Mouse (Mus musculus): ENCODE measurements around the gene Ptprs. TPM values are rescaled to one million over a fixed set of nuclear protein-coding genes. Genes with fewer than 3 reads are reported as not detected.

Gene Ptprs
- total RNA-seq, 2 experiments from 2014 or later, result 657 to 686 TPM

GRCm38 (mm10) chr17:56467456-56467884, 8.8 kb downstream of the Ptprs start:
- peak; percentile 57 to 70 for DNase-seq

GRCm38 (mm10) chr17:56466747-56467146, 9.5 kb downstream of the Ptprs start:
- no peak for DNase-seq

- DNase-seq, result no peak
These were observed 11.5 kb downstream of the Ptprs start for GRCm38 (mm10) chr17:56464817-56465216.

DNA sequence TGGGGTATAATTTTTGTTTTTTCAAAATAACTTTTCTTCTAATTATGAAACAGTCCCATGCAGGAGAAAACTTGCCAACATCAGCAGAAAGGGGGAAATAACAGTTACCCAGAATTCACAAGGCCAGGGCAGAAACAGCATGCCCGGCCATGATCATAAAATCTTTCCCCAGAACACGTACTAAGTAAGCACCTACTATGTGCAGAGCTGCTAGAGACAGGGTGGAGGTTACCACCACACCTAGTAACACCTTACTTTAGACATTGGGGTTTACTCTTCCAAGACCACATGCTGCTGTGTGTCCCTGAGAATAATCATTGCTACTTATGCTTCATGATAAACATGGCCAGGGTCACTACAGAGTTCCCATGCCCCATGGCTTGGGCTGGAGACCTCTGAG, 11.9 kb downstream of the Ptprs start:
- DNase-seq, result no peak

- DNase-seq, result no peak
These were observed 12.8 kb downstream of the Ptprs start for GRCm38 (mm10) chr17:56463500-56463899.

- no peak for DNase-seq
These were observed 13.3 kb downstream of the Ptprs start for GRCm38 (mm10) chr17:56462835-56463455.

DNA sequence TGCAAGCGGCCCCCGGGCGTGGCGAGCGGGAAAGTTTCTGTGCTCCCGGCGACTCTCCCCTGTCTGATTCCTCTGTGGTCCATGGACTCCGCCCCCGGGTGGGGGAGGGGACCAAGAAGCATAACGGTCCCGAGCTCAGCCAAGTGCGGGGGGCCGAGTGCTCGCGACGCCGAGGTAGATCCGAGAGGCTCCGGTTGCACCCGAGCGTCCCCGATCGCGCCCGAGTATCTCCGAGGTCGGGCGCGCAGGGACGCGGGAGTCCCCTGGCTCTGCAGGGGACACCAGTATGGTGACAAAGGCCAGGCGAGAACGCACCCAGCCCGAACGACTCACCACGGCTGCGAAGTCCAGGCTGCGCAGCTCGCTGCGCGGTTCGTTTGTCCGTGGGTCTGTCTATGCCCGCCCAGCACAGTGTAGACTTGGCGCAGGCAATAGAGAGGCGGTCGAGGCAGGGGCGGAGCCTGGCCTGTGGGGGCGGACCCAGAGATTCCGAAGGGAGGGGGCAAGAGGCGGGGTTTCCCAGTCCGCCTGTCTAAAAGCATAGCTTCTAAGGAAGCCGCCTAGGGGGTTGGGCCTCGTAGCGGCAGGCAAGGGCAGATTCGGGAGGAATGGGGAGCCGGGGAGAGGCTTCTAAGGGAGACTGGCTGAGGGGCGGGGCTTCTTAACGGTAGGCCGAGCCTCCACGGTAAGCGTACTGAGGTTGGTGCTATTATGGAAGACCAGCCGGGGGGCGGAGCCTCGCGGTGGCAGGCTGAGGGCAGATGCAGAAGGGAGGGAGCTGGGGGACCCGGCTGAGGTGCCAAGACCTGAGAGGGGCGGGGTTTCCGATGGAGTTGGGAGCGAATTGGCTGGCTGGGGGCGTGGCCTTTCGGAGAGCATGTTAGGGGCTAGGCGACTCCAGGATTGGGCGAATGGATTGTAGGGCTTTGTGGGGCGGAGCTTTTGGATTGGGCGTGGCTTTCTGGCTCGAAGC, 14.2 kb downstream of the Ptprs start:
- DNase-seq, result peak; percentile 95 to 96

GRCm38 (mm10) chr17:56460876-56461275, 15.4 kb downstream of the Ptprs start:
- no peak for DNase-seq

DNA sequence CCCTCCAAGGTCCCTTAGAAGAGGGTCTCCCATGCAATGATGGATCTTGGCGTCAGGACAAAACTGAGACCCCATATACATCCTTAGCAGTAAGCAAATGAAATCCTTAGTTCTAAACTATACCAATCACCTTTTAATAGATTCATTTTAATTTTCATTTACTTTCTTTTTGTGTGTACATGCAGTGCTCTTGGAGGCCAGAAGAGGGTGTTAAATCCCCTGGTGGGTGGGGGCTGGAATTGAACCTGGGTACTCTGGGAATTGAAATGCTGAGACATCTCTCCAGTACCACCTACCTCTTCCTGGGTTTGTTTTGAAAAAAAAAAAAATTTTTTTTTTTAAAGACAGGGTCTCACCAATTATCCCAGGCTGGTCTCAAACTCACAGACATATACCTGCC, 18.8 kb downstream of the Ptprs start:
- no peak for DNase-seq

DNA sequence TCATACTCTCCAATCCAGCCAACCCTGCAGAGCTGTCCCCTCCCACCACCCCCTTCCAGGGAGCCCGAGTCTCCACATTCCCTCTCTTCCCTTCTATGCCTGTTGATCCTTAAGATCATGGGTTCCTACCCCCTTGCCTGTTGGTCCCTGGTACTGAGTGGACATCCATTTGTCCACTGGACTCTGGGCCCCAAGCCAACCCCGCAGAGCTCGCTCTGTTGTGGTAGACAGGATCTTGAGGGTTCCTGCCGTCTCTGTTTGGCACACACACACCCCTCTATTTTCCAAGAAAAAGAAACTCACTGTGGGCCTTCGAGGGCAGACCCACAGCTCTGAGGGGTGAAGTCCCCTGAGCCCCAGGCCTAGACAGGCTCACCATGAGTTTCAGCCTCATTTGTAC, 19.9 kb downstream of the Ptprs start:
- no peak for DNase-seq

GRCm38 (mm10) chr17:56453689-56454088, 22.6 kb downstream of the Ptprs start:
- no peak for DNase-seq

- DNase-seq, result no peak
These were observed 23.0 kb downstream of the Ptprs start for GRCm38 (mm10) chr17:56453251-56453650.

DNA sequence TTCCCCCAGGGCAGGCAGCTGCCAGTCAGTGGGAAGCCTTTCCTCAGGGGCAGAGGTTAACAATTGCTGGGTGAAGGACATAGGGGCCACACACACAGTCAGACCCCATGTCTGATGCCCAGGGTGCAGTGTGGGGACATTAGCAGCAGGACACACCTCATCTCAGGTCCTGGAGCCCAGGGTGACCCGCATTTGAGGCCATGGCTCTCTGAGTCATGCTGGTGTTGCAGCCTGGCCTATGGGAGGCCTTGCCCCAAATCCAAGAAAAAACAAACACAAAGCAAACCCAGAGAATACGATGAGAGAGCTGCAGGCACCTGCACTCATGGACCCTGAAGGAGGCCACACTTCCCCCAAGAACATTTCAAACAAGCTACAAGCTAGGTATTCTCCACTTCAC, 28.6 kb downstream of the Ptprs start:
- no peak for DNase-seq

DNA sequence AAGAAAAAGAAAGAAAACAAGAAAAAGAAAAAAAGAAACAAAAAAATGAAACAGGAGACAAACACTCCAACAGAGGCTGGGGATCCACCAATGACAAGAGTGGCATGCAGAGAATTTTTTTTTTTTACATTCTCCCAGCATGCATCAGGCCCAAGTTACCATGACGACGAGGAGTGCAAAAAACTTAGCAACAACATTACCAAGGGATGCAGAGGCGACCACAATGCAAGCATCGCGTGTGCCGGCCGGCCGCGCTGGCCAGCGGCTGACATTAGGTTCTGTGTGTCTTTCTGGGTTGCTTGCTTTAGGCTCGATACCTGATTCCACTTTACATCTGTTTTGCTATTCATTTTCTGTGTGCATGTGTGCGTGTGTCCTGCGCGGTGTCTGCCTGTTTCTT, 30.9 kb downstream of the Ptprs start:
- peak in 1 of 2 experiments; percentile 51 for DNase-seq

DNA sequence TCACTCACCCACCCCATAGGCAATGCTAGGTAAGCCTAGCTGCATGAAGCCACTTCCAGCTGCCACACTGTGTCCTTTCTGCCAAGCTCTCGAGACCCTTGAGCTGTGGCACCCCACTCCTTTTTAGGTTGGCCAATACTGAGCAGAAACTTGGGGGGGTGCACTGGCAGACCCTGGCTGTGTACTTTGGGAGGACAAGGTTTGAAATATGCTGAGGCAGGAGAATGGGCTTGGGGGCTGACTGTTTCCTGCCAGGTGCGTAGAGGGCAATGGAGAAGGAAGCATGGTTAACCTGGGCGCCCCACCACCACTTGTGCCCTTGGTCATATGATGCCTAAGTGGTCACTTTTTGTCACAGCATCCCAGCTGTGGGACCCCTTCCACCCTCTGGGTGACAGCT, 31.5 kb downstream of the Ptprs start:
- DNase-seq, result no peak

DNA sequence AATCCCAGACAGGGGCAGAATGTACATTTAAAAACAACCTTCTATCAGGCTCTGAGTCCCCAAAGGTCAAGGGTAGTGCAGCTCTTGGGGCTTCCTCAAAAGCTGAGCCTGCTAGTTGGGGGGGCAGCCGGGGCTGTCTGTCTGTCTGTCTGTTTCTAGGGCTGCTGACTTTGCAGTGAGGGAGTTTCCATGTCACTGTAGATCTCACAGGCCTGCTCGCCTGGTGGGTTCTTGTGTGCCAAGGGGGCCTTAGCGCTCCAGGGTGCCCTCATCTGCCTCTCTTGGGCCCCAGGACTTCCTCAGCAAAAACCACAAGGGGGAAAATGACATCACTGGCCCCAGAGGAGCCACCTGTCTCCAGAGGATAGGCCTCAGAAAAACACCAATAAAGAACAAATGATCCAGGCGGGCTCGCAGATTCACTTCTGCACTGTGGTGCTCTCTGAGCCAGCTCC, 32.9 kb downstream of the Ptprs start:
- no peak for DNase-seq

DNA sequence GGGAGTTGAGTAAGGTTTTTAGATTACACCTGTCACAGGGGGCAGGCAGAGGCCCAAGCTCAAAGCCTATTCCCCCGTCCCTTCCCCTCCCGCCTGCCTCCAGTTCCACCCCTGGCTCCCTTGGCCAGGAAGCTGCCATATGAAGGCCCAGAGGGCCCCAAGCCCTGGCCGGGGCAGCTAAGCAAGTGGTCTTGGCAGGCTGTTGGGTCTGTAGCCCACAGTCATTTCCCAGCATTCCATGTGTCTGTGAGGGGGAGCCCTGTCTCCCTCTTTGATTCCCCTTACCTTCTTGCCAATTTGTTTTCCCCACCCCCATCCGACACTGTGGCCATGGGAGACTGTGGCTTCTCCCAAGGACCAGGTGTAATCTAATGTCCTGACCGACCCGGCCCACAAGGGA, 34.0 kb downstream of the Ptprs start:
- no peak for DNase-seq

GRCm38 (mm10) chr17:56439731-56440460, 36.4 kb downstream of the Ptprs start:
- no peak for DNase-seq

GRCm38 (mm10) chr17:56431582-56431981, 44.7 kb downstream of the Ptprs start:
- DNase-seq, result no peak

GRCm38 (mm10) chr17:56427857-56428256, 48.4 kb downstream of the Ptprs start:
- no peak for DNase-seq

DNA sequence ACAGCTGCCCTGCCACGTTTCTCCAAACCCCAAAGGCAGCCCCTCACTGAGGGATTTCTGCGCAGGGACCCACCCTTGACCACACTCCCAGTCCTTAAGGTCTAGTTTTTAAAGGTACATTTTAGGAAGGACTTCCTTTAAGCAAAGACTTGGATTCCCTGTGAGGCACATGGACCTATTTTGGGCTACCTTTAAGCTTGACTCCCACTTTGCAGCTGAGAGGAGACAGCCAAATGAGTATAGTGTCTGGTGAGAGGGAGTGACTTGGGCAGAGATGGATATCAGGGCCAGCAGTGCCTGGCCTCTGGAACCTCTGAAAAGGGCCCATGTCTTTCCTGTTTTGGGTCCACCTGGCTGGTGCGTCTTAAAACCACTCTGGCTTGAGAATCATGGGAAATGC, 50.3 kb downstream of the Ptprs start:
- no peak for DNase-seq

- peak; percentile 70 to 73 for DNase-seq
These were observed 50.7 kb downstream of the Ptprs start for GRCm38 (mm10) chr17:56425584-56425914.

All from layer of hippocampus, postnatal 36 days (tissue).